Mouse (Mus musculus) layer of hippocampus, postnatal 25 days (tissue): ENCODE results near the gene Sost. TPM values are rescaled to one million over a fixed set of nuclear protein-coding genes. Genes with fewer than 3 reads are reported as not detected.
A peak's percentile ranks its signal among the peaks of the same experiment; 100 is the strongest.

Experiments used
- DNase-seq, 2 experiments: peaks; one replicate each; pipeline ENCODE4 v3.0.0; 2022; ENCODE audit warnings: mixed read lengths in 2 of 2, low spot score in 1 of 2; ENCODE audit errors: extremely low spot score in 1 of 2
- total RNA-seq, 2 experiments: library from RNA; stranded (reverse); gene quantifications; 2 replicates each; pipeline ENCODE4 v1.2.3; 2021

Gene Sost
- total RNA-seq, 2 experiments from 2014 or later, result not detected

DNA sequence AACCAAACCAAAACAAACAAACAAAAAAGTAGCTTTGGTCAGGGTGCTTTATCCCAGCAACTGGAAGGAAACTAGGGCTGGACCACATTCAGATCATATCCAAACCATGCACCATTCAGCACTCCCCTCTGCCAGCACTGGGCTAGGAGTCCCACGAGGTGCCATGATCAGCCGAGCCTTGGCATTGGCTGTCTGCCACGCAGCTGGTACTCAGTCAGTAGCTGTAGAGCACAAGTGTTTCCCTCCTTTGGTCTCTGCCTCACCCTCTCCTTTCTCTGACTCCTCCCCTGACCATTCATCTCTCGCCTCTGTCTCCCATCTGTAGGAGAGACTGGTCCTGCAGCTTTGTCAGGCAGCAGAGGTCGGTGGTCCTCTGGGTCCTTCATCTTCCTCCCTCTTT is 9.3 kb downstream of the Sost start:
- DNase-seq, result no peak

DNA sequence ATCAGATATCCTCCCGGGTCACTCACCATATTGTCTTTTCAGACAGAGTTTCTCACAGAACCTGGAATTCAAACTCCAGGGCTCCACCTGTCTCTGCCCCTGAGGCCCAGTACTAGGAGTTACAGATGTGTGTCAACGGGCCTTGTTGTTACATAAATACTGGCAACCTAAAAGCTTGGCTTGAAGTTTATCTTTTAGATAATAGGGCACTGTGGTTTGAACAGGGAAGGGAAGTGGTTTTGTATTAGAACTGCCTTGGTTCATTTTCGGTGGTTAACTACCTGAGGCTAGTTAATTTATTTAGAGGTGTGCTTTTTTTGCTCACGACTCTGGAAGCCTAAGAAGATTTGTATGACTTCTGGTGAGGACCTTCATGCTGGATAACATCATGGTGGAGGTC is 13.4 kb downstream of the Sost start:
- no peak for DNase-seq

DNA sequence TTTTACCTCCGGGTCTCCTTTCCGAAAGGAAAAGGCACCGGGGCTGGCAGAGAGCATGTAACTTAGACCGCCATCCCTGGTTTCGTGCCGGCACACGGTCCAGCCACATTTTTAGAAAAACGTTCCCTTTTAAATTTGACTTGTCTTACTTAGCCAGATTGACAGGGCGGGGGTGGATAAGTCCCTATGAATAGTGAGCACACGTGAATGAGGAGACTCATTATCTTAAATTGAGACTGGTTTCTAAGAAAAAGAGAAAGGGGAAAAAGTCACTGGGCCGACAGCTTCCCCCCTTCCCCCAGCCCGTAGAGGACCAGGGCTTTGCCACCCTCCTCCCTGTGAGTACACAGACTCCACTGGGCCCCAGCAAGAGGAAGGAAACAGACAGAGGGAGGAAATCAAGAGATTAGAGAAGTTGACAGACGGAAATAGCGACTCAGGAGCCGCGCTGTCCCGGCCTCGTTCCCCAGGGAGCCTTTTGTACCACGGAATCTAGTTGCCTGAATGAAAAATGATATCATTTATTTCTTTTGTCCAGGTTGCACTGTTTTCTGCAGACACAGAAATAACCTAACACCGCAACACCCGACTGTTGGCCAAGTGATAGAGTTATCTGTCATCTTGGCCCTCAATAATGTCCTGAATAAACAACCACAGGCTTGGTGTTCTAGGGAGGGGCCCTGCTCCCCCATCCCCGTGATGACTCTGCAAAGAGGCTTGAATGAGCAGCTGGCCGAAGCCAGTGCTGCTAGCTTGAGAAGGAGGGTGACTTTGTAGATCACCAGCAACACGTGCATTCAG is 14.1 kb downstream of the Sost start:
- DNase-seq, result no peak

DNA sequence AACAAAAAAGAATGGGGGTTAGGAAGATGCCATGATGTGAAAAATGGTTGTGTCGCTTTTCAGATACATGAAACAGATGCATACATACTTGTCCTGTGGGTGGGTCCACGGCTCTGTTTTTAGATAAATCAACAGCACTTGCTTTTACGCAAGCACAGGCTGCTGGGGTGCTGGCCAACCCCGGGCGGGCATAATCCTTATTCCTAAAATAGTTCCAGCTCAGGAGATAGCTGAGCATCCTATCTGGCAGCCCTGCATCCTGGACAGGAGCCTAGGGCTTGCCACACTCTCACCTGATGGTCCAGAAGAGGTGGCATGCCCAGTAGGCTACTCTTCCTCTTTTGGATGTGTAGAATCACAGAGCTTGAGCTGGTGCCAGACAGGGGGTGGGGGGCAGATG is 16.8 kb downstream of the Sost start:
- no peak for DNase-seq

DNA sequence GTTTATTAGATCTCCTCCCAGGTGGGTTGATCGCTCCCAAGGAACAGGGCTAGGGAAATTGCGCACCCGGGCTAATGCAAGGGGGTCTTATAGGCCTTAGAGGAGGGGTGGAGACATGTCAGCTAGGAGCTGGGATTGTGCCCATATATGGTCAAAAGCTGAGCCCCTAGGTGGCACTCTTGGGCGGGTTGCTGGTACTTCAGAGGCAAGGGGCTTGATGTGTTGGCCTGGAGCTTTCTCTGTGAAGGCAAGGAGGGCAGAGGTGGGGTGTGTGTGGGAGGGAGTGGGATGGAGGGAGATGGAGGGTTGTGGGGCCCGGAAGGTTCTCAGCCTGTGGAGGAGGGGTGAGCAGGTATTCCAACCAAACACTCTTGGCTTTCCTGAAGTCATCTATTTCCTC is 20.3 kb downstream of the Sost start:
- no peak for DNase-seq

DNA sequence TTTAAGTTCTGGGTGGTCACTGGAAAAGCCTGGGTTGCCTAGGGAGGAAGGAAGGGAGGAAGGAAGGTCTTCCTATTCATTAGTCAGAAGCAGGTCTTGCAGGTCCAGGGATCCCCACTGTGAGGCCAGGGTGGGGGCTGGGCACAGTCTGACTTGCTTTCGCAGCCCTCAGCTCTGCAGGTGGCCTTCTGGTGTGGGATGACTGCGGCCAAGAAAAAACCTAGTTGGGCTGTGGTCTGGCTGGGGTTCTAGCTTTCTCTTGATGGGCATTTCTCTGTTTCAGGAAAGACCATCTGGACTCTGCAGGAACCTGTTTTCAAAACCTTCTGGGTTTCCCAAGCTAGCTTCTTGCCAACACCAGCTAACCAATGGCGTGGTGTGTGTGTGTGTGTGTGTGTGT is 23.8 kb downstream of the Sost start:
- DNase-seq, result no peak

DNA sequence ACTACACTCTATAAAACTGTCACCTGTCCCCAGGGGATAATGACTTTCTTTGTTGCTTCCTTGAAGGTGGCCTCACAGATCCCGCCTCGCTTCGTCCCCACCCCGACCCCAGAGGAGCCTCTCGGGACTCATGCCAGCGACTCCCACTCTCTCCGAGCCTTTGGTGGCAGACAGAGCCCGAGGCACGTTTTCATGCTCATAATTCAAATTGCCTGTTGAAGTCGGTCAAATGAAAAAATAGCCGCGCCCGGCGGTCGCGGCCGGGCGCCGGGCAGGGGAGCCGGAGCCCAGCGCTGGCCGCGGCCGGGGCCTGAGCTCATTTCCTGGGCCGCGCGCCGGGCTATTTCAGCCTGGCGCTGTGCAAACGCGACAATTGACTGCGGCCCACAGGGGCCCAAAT is 29.7 kb downstream of the Sost start:
- DNase-seq, result no peak

DNA sequence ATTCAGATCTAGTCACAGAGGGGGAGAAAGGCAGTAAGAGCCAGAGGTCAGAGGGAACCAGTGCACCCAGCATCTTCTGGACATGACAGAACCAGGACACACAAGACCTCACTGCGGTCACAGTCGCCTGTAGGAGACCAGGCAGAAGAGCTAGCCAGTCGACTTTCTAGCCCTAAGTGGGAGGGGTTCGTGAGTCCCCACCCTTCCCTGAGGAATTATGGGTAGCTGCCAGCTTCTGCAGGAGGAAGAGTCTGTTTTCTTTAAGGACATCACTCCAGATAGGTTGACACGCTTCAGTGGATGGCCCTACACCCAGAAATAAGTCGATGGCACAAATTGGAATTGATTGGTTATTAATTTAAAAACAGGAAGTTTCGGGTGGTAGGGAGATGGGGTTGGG is 30.4 kb downstream of the Sost start:
- no peak for DNase-seq

DNA sequence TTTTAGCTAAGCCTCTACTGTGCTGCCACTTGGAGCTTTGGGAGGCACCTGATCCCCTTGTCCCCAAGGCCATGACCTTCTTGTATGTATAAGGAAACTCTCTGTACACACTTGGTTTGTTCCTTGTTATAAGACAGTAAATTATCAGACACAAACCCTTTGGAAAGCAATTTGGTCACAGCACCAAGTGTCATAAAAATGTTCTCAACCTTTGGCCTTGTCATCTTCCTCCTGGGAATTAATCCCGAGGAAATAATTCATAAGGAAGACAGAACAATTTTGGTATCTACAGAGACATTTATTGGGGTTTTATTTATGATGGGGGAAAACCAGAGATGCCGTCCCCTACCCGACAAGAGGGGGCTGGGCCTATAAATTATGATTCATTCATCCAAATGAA is 31.1 kb downstream of the Sost start:
- DNase-seq, result no peak

DNA sequence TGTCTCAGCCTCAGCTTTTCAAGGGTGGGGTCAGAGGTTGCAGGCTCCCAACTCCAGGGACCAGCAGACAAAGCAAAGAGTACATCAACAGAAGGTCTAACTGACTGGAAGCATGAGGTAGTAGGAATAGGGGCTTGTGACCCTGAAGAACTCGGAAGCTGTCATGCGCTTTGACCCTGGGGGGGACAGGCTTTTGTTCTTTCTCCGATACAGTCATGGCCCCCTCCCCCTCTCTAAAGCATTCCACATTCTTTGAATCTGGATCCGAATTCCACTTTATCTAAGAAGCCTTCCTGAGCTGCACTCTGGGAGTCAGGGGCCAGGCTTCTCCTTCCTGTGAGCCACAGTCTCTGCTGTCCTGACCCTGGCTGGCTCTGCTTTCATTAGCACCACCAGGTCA is 34.8 kb downstream of the Sost start:
- DNase-seq, result no peak

DNA sequence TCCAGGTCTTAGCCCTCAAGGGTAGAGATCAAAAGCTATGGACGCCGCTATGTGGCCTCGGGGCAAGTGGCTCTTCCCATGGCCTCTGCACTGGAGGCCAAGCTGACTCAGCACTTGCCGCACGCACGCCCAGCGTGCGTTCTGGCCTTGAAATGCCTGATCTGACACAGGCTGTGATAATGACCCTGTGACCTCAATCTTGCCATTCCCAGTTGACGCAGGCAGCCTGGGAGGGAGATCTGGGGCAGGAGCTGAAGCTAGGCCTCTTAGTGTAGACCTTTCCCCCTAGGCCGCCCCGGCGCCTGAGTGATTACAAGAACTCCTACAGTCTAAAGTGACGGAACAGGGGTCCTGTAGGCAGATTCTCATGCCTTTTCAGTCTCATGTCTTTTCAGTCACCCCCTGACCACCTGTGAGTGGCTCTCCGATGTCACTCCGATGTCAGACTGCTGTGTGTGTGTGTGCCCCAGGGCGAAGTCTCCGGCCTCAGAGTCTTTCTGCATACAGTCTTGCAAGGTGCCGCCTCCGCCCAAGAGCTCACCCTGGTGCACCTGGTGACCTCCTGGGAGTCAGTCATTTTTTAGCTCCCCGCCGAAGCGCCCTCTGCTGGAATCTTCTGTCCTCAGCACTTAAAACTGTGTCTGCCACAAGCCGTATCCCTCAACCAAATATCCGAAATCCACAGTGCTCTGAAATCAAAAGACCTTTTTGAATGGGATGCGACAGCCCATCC is 38.6 kb downstream of the Sost start:
- DNase-seq, result peak in 1 of 2 experiments; percentile 39

DNA sequence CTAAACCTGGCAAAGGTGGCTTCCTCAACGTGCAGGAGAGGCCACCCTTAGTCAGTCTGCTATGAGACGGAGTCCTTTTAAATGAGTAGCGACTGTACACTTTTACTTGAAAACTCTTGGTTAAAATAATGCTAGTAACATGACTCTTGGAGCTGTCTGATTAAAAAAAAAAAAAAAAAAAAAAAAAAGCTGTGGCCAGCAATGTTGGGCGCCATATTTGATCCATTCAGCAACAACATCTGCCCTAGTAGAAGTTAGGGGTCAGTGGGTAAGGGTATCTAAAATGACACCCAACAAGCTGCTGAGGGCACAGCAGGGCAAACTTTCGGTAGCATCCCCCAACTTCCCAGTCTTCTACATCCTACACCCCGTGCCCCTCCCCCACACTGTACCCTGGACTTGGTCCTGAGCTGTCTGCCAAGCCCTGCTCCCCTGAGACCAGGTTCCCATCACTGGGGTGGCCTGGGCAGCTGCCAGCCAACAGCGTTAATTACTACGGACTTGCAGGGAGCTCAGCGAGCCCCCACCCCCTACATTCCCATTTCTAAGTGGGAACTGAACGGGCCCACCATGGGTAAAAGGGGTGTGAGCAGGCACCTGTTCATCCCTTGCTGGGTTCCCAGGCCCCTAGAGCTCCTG is 39.7 kb downstream of the Sost start:
- no peak for DNase-seq

DNA sequence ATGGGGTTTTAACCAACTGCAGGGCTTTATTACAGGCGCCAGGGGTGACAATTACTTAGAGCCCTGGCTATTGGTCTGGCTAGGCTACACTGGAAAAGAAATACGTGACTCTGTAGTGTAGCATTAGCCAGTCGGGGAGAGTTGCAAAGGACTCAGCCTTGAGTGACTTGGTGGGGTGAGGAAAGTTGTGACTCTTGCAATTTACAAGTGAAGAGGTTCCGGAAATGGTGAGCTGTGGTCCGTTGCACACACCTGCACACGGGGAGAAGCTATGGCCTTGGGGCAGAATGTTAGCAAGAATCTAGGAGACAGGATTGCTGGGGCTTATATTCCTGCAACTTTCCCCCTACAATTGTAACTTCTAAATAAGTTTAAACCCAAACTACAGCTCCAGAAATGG is 41.2 kb downstream of the Sost start:
- DNase-seq, result no peak

DNA sequence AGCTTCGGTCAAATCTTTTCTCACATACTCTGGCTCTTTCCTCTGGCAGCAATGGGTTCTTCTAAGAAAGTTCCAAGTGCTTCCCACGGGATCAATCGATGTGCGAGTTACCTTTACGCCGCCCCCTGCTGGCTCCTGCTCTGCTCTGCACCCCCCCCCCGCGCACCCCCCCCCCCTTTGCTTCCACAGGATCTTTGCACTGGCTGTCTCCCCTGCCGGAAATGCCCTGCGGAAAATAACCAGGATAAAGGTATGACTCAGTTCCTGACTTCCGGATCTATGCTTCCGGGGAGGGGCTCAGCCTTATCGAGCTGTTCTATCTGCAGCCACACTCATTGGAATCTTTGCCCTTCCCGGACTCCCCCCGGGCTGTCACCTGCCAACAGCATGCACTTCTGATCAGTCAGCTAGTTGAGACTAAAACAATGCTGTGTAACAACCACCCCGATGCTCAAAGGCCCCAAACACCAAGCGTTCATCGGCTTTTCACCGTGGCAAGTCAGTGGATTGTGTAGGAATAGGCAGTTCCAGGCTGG is 42.3 kb downstream of the Sost start:
- DNase-seq, result no peak

DNA sequence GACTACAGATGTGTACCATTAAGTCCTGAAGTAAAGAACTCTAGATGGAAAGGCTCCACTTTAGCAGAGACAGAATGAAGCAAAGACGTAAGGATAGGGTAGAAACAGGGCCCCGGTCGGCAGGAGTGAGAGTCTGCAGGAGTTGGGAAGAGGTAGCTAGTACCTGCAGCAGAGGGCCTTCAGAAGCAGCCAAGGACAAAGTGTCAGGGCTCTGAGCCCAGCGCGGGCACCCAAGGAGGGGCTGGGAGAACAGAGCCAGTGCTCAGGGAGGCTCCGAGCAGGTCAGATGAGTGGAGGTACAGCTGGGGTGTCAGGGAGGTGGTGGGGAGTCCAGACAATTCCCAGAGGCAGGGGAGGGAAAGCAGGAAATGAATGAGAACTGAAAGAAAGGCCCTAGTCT is 42.8 kb downstream of the Sost start:
- no peak for DNase-seq

DNA sequence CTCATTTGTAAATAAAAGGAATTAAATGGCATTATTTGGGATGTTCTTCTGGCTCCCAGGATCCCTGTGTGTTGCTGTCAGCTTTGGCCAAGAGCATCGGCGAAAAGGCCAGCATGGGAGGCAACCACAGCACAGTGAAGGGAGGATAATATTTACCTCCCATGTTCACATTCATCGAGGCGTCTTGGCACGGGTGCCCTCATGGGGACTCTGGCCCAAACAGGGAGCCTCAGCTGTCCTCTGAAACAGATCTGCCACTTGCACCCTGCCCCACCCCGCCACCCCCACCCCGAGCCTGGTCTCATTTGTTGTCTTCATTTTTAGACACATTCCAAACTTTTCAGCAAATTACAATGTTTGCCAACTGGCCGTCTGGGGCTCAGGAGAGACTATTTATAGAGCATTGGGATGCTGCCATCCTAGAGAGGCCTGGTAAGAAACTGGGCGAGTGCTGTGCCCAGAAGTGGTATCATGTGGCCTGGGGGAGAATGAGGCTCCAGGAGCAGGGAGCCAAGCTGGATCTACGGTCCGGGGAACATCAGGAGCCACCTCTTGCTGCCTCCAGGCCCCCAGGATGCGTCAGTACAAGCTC is 45.4 kb downstream of the Sost start:
- no peak for DNase-seq

DNA sequence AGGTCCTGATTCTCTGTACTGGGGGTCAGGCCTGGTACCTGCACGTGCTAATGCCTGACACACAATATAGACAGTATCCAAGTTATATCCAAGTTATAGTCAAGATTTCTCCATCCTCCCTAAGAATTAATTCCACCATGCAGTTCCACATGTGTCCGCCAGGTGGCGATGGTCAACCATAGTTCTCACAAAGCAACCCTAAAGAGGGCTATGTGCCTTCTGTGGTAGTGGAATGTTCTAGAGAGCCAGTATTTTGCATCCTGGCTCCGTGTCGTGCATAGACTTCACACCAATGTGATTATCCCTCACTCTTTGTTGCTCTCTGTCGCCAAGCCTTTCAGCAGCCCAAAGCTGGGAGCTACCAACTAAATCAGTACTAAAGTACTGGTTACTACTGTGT is 47.2 kb downstream of the Sost start:
- DNase-seq, result peak; percentile 77 to 91

DNA sequence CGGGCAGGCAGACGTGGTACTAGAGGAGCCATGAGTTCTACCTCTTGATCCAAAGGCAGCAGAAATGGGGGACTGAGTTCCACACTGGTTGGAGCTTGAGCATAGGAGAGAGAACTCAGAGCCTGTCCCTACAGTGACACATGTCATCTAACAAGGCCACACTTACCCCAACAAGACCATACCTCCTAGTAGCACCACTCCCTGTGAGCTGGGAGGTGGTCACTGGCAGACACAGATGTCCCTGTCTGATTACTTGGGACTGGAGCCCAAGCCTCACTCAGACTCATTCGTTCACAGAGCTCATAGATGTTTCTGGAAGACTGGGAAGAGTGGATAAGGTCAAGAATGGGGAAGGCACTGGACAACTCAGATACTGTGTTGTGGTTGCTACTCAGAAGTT is 48.2 kb downstream of the Sost start:
- no peak for DNase-seq

DNA sequence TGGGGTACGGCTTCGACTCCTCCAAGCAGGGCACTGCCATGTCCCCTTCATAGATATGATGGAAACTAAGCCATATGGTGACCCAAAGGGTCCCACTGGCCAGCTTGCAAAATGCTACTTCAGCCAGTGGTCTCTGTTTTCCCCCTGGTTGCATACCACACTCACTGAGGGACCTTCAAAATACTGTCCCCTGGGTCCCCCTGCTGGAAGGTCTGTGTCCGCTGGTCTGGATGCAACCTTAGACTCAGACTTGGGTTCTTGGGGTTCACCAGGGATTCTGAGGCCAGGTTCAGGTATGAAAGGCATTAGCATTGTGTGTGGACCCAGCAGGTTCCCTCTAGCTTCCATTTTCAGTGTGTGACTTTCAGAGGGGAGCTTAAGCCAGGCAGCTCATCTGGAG is 50.0 kb downstream of the Sost start:
- no peak for DNase-seq

DNA sequence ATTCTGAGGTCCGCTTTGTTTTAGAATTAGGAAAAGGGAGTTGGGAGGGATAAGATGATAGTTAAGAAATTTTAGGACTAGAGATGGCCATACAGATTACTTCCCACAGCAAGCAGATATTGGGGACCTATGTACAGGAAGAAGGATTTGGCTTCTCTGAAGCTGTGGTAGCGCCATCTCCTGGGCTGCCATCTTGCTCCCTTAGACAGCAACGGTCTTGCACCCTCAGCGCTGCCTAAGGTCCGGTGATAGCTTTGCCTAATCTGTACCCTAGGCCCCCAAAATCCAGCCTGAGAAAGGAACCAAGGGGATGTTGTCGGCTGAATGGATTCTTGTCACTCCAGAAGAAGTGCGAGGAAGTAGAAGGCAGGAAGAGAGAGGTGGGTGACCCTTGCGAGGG is 53.2 kb downstream of the Sost start:
- DNase-seq, result no peak
